Mouse (Mus musculus) splenic B cell, adult 2 months (primary cell): ENCODE results near the gene Olfr441.
"Not testable (repeated sequence)": the region's sequence is repeated elsewhere in the genome, so short reads cannot be mapped to it uniquely, and the experiment has no call there.

ENCODE experiments used
- DNase-seq: peaks from one replicate; pipeline ENCODE4 v3.0.0-alpha.2; 2011; ENCODE audit warnings: low read depth, low spot score
- H3K27me3 ChIP-seq: 2 replicates; pipeline ENCODE4 v1.6.1; 2012; ENCODE audit warnings: mild to moderate bottlenecking, low read length, moderate library complexity, mixed read lengths; ENCODE audit not compliant: control insufficient read depth, poor library complexity, insufficient read depth, severe bottlenecking
- H3K36me3 ChIP-seq: 2 replicates; pipeline ENCODE4 v1.6.1; 2012; ENCODE audit warnings: mild to moderate bottlenecking, low read length, moderate library complexity, mixed read lengths; ENCODE audit not compliant: control insufficient read depth, poor library complexity, insufficient read depth, severe bottlenecking

Olfr441 gene

GRCm38 (mm10) chr6:43106069-43106468, at the start of gene Olfr441:
Olfr441 (plus strand) TSS chr6:43106369.
- not testable (repeated sequence) for H3K27me3 ChIP-seq, H3K36me3 ChIP-seq, DNase-seq

GRCm38 (mm10) chr6:43078750-43079149, 27.4 kb upstream of the Olfr441 start:
- no peaks in the 10 kb centered on the region for H3K36me3 ChIP-seq
- DNase-seq = no peak
- no peaks in the 10 kb centered on the region for H3K27me3 ChIP-seq

GRCm38 (mm10) chr6:43081405-43081804, 24.8 kb upstream of the Olfr441 start:
- DNase-seq, H3K27me3 ChIP-seq, H3K36me3 ChIP-seq: not testable (repeated sequence)

- DNase-seq, H3K36me3 ChIP-seq, H3K27me3 ChIP-seq: not testable (repeated sequence)
These were observed 40.1 kb downstream of the Olfr441 start, which contains the start of gene Olfr237-ps1 for GRCm38 (mm10) chr6:43146267-43146666. Olfr237-ps1 (plus strand) TSS chr6:43146567.

GRCm38 (mm10) chr6:43159502-43159901, 53.3 kb downstream of the Olfr441 start:
- H3K36me3 ChIP-seq = no peaks in the 10 kb centered on the region
- no peak for DNase-seq
- H3K27me3 ChIP-seq = no peaks in the 10 kb centered on the region

- Histone ChIP-seq H3K27me3 (no peaks in the 10 kb centered on the region), H3K36me3 (no peaks in the 10 kb centered on the region)
- no peak for DNase-seq
These were observed 56.8 kb downstream of the Olfr441 start, which contains the start of gene Olfr437 for GRCm38 (mm10) chr6:43162982-43163381. Olfr437 (plus strand) TSS chr6:43163282.

GRCm38 (mm10) chr6:43167246-43167645, 61.1 kb downstream of the Olfr441 start:
- no peak for DNase-seq
- H3K36me3 ChIP-seq = no peaks in the 10 kb centered on the region

More at GRCm38 (mm10) chr6:43167246-43167645, 61.1 kb downstream of the Olfr441 start:
- H3K27me3 ChIP-seq = no peaks in the 10 kb centered on the region
